Mouse (Mus musculus) embryonic stem cell, embryonic (primary cell): Measurements from ENCODE around the gene Myo5c.

Experiments
- CTCF ChIA-PET, 4 experiments: fragments of 300-600 bp in 2 of 4; fragments of 350-600 bp in 2 of 4; sonication (Branson Sonifier 250); formaldehyde crosslinking; loops; one replicate each; lab custom pipeline; 2022; ENCODE audit warnings: inconsistent platforms in 2 of 4; lab: Charles Lee
- POLR2A ChIA-PET, 4 experiments: fragments of 300-600 bp in 2 of 4; fragments of 350-600 bp in 2 of 4; sonication (Branson Sonifier 250); formaldehyde crosslinking; loops; one replicate each; lab custom pipeline; 2022; ENCODE audit warnings: antibody characterized with exemption in 4 of 4, inconsistent platforms in 1 of 4; lab: Charles Lee

The Myo5c gene

GRCm38 (mm10) chr9:75318196-75318595 lies 86.4 kb downstream of the Myo5c start:
- CTCF ChIA-PET: no interaction called here
- POLR2A ChIA-PET: interaction anchor here in 3 of 4 experiments (0.5 to 1.9 kb wide), 7 partner anchors 10 to 92 kb away, joined by 3 to 4 read pairs (median 3); partner anchors contain the start of gene Mapk6 (in 2 of the 3)

GRCm38 (mm10) chr9:75319365-75319764 lies 87.5 kb downstream of the Myo5c start:
- ChIA-PET CTCF (interaction anchor here in 3 of 4 experiments (0.9 to 2.3 kb wide), 5 partner anchors 7 to 42 kb away, joined by 3 to 8 read pairs (median 7); no protein-coding TSS in a partner anchor), POLR2A (interaction anchor here in 3 of 4 experiments (0.6 to 1.9 kb wide), 13 partner anchors 9 to 291 kb away, joined by 3 to 5 read pairs (median 4); partner anchors contain the start of gene Mapk6 (in 1 of the 3))

GRCm38 (mm10) chr9:75322099-75322885 lies 90.5 kb downstream of the Myo5c start:
- ChIA-PET POLR2A (interaction anchor here in 3 of 4 experiments (0.8 to 1.2 kb wide), 5 partner anchors 12 to 88 kb away, joined by 3 to 4 read pairs (median 3); partner anchors contain the start of gene Mapk6 (in 1 of the 3)), CTCF (interaction anchor here in 3 of 4 experiments (0.5 to 0.6 kb wide), 3 partner anchors 10 to 128 kb away, joined by 3 to 4 read pairs (median 3); no protein-coding TSS in a partner anchor)

- ChIA-PET CTCF (no interaction called here), POLR2A (interaction anchor here in 2 of 4 experiments (0.5 to 1.5 kb wide), 4 partner anchors 9 to 281 kb away, joined by 3 to 4 read pairs (median 3); partner anchors contain the start of gene Mapk6 (in 1 of the 2))
Measured at GRCm38 (mm10) chr9:75328047-75328446, 96.2 kb downstream of the Myo5c start.

GRCm38 (mm10) chr9:75330821-75331220 lies 99.0 kb downstream of the Myo5c start:
- ChIA-PET CTCF (interaction anchor here in 2 of 4 experiments (1.0 to 1.3 kb wide), 2 partner anchors 19 to 31 kb away, joined by 4 read pairs; no protein-coding TSS in a partner anchor), POLR2A (interaction anchor here in 2 of 4 experiments (0.8 to 2.1 kb wide), 7 partner anchors 11 to 27 kb away, joined by 3 to 5 read pairs (median 4); partner anchors contain the start of gene Bcl2l10 (in 1 of the 2))

- ChIA-PET CTCF (interaction anchor here (0.6 to 1.7 kb wide), 10 partner anchors 20 to 103 kb away, joined by 3 to 6 read pairs (median 4); no protein-coding TSS in a partner anchor), POLR2A (interaction anchor here in 1 of 4 experiments (0.9 to 1.2 kb wide), 2 partner anchors 22 to 48 kb away, joined by 3 read pairs; no protein-coding TSS in a partner anchor)
Measured at GRCm38 (mm10) chr9:75334440-75334839, 102.6 kb downstream of the Myo5c start.

GRCm38 (mm10) chr9:75338016-75338415 lies 106.2 kb downstream of the Myo5c start:
- CTCF ChIA-PET: interaction anchor here in 1 of 4 experiments (1.4 kb wide), 1 partner anchor 10 kb away, joined by 3 read pairs; no protein-coding TSS in a partner anchor
- POLR2A ChIA-PET: no interaction called here

GRCm38 (mm10) chr9:75342433-75342832 lies 110.6 kb downstream of the Myo5c start:
- POLR2A ChIA-PET: interaction anchor here in 1 of 4 experiments (1.0 kb wide), 1 partner anchor 8 kb away, joined by 3 read pairs; no protein-coding TSS in a partner anchor
- CTCF ChIA-PET: no interaction called here

- ChIA-PET POLR2A (interaction anchor here in 3 of 4 experiments (0.6 to 1.5 kb wide), 4 partner anchors 17 to 99 kb away, joined by 3 to 5 read pairs (median 3); no protein-coding TSS in a partner anchor), CTCF (interaction anchor here in 2 of 4 experiments (1.4 to 2.1 kb wide), 2 partner anchors 14 kb away, joined by 4 to 6 read pairs; no protein-coding TSS in a partner anchor)
Measured at GRCm38 (mm10) chr9:75347458-75347857, 115.6 kb downstream of the Myo5c start, which contains the start of gene Bcl2l10. Bcl2l10 (plus strand) TSS chr9:75347758.

GRCm38 (mm10) chr9:75348066-75348465 lies 116.2 kb downstream of the Myo5c start:
- CTCF ChIA-PET: interaction anchor here in 2 of 4 experiments (0.8 to 2.1 kb wide), 3 partner anchors 9 to 14 kb away, joined by 3 to 6 read pairs (median 4); no protein-coding TSS in a partner anchor
- POLR2A ChIA-PET: interaction anchor here in 2 of 4 experiments (1.0 to 1.5 kb wide), 3 partner anchors 18 to 45 kb away, joined by 3 read pairs; no protein-coding TSS in a partner anchor

GRCm38 (mm10) chr9:75348641-75349040 lies 116.8 kb downstream of the Myo5c start:
- ChIA-PET CTCF (interaction anchor here in 2 of 4 experiments (0.8 to 1.4 kb wide), 2 partner anchors 10 to 13 kb away, joined by 3 to 4 read pairs; no protein-coding TSS in a partner anchor), POLR2A (interaction anchor here in 3 of 4 experiments (0.6 to 1.5 kb wide), 6 partner anchors 9 to 256 kb away, joined by 3 to 5 read pairs (median 3); no protein-coding TSS in a partner anchor)

GRCm38 (mm10) chr9:75353094-75353493 lies 121.3 kb downstream of the Myo5c start:
- ChIA-PET CTCF (interaction anchor here in 3 of 4 experiments (0.5 to 2.3 kb wide), 8 partner anchors 9 to 85 kb away, joined by 3 to 15 read pairs (median 5); no protein-coding TSS in a partner anchor), POLR2A (interaction anchor here (0.9 to 3.7 kb wide), 10 partner anchors 11 to 85 kb away, joined by 3 to 22 read pairs (median 4); no protein-coding TSS in a partner anchor)
